Mouse (Mus musculus): ENCODE measurements around the gene Dao. TPM values are rescaled to one million over a fixed set of nuclear protein-coding genes. Genes with fewer than 3 reads are reported as not detected.

Gene Dao
- 20.4 and 22.5 TPM in 2 replicates for polyA plus RNA-seq (2015; fragmentation: Nextera tagmentation; extraction: Ambion mirVana)

- H3K4me2 ChIP-seq (replicated peaks; ENCODE audit: low read depth, low read length) = peak within 1 kb of the TSS; percentile 28
These were observed at the start of gene Dao for GRCm38 (mm10) chr5:114003542-114003941. Gene Dao (plus strand): TSS chr5:114003703.

GRCm38 (mm10) chr5:113954421-113954820, 49.1 kb upstream of the Dao start:
- WGBS = 13% methylated on average over 7 of the region's 7 CpGs
- H3K36me3 ChIP-seq (ENCODE audit: insufficient read depth, low read length) = peaks cover 50% of the 10 kb centered on the region
- H3K9me3 ChIP-seq (ENCODE audit: low read length) = no peaks in the 10 kb centered on the region
- H3K4me2 ChIP-seq (replicated peaks; ENCODE audit: low read depth, low read length) = no peak overlapping the region
- H3K4me3 ChIP-seq (ENCODE audit: low read length) = no peak overlapping the region
- peak; percentile 36; the same call in 1 of the 2 replicates for ATAC-seq (ENCODE audit: low FRiP score, low TSS enrichment)
- no peak overlapping the region for H3K9ac ChIP-seq (replicated peaks; ENCODE audit: low read length)
- peaks cover 4% of the 10 kb centered on the region for H3K4me1 ChIP-seq (ENCODE audit: insufficient read depth, low read length)
- H3K27ac ChIP-seq (ENCODE audit: low read length) = no peak overlapping the region
- no peaks in the 10 kb centered on the region for H3K27me3 ChIP-seq (ENCODE audit: insufficient read depth, low read length)

More at GRCm38 (mm10) chr5:114003542-114003941, at the start of gene Dao:
- H3K27me3 ChIP-seq (ENCODE audit: insufficient read depth, low read length) = no peaks in the 10 kb centered on the region
- peak; percentile 90 for ATAC-seq (ENCODE audit: low FRiP score, low TSS enrichment)
- peak within 1 kb of the TSS; percentile 20; the same call in 1 of the 2 replicates for H3K4me3 ChIP-seq (ENCODE audit: low read length)
- H3K27ac ChIP-seq (ENCODE audit: low read length) = peak within 1 kb of the TSS; percentile 77
- no peak within 1 kb of the TSS for H3K9ac ChIP-seq (replicated peaks; ENCODE audit: low read length)
- H3K4me1 ChIP-seq (ENCODE audit: insufficient read depth, low read length) = peaks cover 11% of the 10 kb centered on the region
- no peaks in the 10 kb centered on the region for H3K9me3 ChIP-seq (ENCODE audit: low read length)
- no peaks in the 10 kb centered on the region for H3K36me3 ChIP-seq (ENCODE audit: insufficient read depth, low read length)
- WGBS = 42% methylated on average over 4 of the region's 5 CpGs

- Histone ChIP-seq H3K27me3 (ENCODE audit: insufficient read depth, low read length) (no peaks in the 10 kb centered on the region), H3K36me3 (ENCODE audit: insufficient read depth, low read length) (peaks cover 41% of the 10 kb centered on the region), H3K4me3 (ENCODE audit: low read length) (no peak overlapping the region), H3K27ac (ENCODE audit: low read length) (no peak overlapping the region), H3K9me3 (ENCODE audit: low read length) (no peaks in the 10 kb centered on the region), H3K9ac (replicated peaks; ENCODE audit: low read length) (no peak overlapping the region), H3K4me1 (ENCODE audit: insufficient read depth, low read length) (peaks cover 4% of the 10 kb centered on the region), H3K4me2 (replicated peaks; ENCODE audit: low read depth, low read length) (no peak overlapping the region)
- no peak for ATAC-seq (ENCODE audit: low FRiP score, low TSS enrichment)
- 79% methylated on average over 5 of the region's 5 CpGs for WGBS
These were observed 48.2 kb upstream of the Dao start for GRCm38 (mm10) chr5:113955281-113955680.

GRCm38 (mm10) chr5:113955691-113956090, 47.8 kb upstream of the Dao start:
- H3K36me3 ChIP-seq (ENCODE audit: insufficient read depth, low read length) = peaks cover 39% of the 10 kb centered on the region
- WGBS = 89% methylated on average over 8 of the region's 8 CpGs
- ATAC-seq (ENCODE audit: low FRiP score, low TSS enrichment) = no peak

GRCm38 (mm10) chr5:113956510-113956909, 47.0 kb upstream of the Dao start:
- no peak overlapping the region for H3K9ac ChIP-seq (replicated peaks; ENCODE audit: low read length)
- 2% methylated on average over 4 of the region's 4 CpGs for WGBS
- H3K4me2 ChIP-seq (replicated peaks; ENCODE audit: low read depth, low read length) = no peak overlapping the region
- H3K4me3 ChIP-seq (ENCODE audit: low read length) = no peak overlapping the region
- peaks cover 6% of the 10 kb centered on the region for H3K4me1 ChIP-seq (ENCODE audit: insufficient read depth, low read length)
- H3K27ac ChIP-seq (ENCODE audit: low read length) = no peak overlapping the region
- H3K36me3 ChIP-seq (ENCODE audit: insufficient read depth, low read length) = peaks cover 41% of the 10 kb centered on the region
- peak; percentile 47; the same call in 1 of the 2 replicates for ATAC-seq (ENCODE audit: low FRiP score, low TSS enrichment)
- no peaks in the 10 kb centered on the region for H3K27me3 ChIP-seq (ENCODE audit: insufficient read depth, low read length)
- H3K9me3 ChIP-seq (ENCODE audit: low read length) = no peaks in the 10 kb centered on the region

More at GRCm38 (mm10) chr5:113955691-113956090, 47.8 kb upstream of the Dao start:
- Histone ChIP-seq H3K27me3 (ENCODE audit: insufficient read depth, low read length) (no peaks in the 10 kb centered on the region), H3K27ac (ENCODE audit: low read length) (no peak overlapping the region), H3K4me1 (ENCODE audit: insufficient read depth, low read length) (peaks cover 4% of the 10 kb centered on the region), H3K9ac (replicated peaks; ENCODE audit: low read length) (no peak overlapping the region), H3K4me2 (replicated peaks; ENCODE audit: low read depth, low read length) (no peak overlapping the region), H3K4me3 (ENCODE audit: low read length) (no peak overlapping the region), H3K9me3 (ENCODE audit: low read length) (no peaks in the 10 kb centered on the region)

- peaks cover 32% of the 10 kb centered on the region for H3K36me3 ChIP-seq (ENCODE audit: insufficient read depth, low read length)
- WGBS = 17% methylated on average over 6 of the region's 6 CpGs
- H3K4me2 ChIP-seq (replicated peaks; ENCODE audit: low read depth, low read length) = no peak overlapping the region
- no peaks in the 10 kb centered on the region for H3K9me3 ChIP-seq (ENCODE audit: low read length)
- H3K4me3 ChIP-seq (ENCODE audit: low read length) = no peak overlapping the region
- H3K27me3 ChIP-seq (ENCODE audit: insufficient read depth, low read length) = no peaks in the 10 kb centered on the region
- H3K9ac ChIP-seq (replicated peaks; ENCODE audit: low read length) = no peak overlapping the region
- H3K4me1 ChIP-seq (ENCODE audit: insufficient read depth, low read length) = peaks cover 25% of the 10 kb centered on the region
- H3K27ac ChIP-seq (ENCODE audit: low read length) = no peak overlapping the region
- ATAC-seq (ENCODE audit: low FRiP score, low TSS enrichment) = no peak
These were observed 44.5 kb upstream of the Dao start for GRCm38 (mm10) chr5:113959039-113959438.

GRCm38 (mm10) chr5:113960416-113960815, 43.1 kb upstream of the Dao start:
- Histone ChIP-seq H3K9ac (replicated peaks; ENCODE audit: low read length) (no peak overlapping the region), H3K36me3 (ENCODE audit: insufficient read depth, low read length) (peaks cover 34% of the 10 kb centered on the region), H3K9me3 (ENCODE audit: low read length) (no peaks in the 10 kb centered on the region), H3K4me2 (replicated peaks; ENCODE audit: low read depth, low read length) (no peak overlapping the region), H3K27ac (ENCODE audit: low read length) (no peak overlapping the region), H3K27me3 (ENCODE audit: insufficient read depth, low read length) (no peaks in the 10 kb centered on the region), H3K4me3 (ENCODE audit: low read length) (no peak overlapping the region), H3K4me1 (ENCODE audit: insufficient read depth, low read length) (peaks cover 25% of the 10 kb centered on the region)
- 78% methylated on average over 7 of the region's 8 CpGs for WGBS
- ATAC-seq (ENCODE audit: low FRiP score, low TSS enrichment) = no peak

- no peak overlapping the region for H3K9ac ChIP-seq (replicated peaks; ENCODE audit: low read length)
- 51% methylated on average over 7 of the region's 7 CpGs for WGBS
- no peaks in the 10 kb centered on the region for H3K27me3 ChIP-seq (ENCODE audit: insufficient read depth, low read length)
- H3K9me3 ChIP-seq (ENCODE audit: low read length) = no peaks in the 10 kb centered on the region
- peaks cover 38% of the 10 kb centered on the region for H3K36me3 ChIP-seq (ENCODE audit: insufficient read depth, low read length)
- no peak for ATAC-seq (ENCODE audit: low FRiP score, low TSS enrichment)
- H3K4me1 ChIP-seq (ENCODE audit: insufficient read depth, low read length) = peaks cover 25% of the 10 kb centered on the region
- H3K4me3 ChIP-seq (ENCODE audit: low read length) = no peak overlapping the region
- H3K27ac ChIP-seq (ENCODE audit: low read length) = no peak overlapping the region
- no peak overlapping the region for H3K4me2 ChIP-seq (replicated peaks; ENCODE audit: low read depth, low read length)
These were observed 41.7 kb upstream of the Dao start for GRCm38 (mm10) chr5:113961776-113962175.

- H3K36me3 ChIP-seq (ENCODE audit: insufficient read depth, low read length) = peaks cover 44% of the 10 kb centered on the region
- ATAC-seq (ENCODE audit: low FRiP score, low TSS enrichment) = no peak
These were observed 38.5 kb upstream of the Dao start for GRCm38 (mm10) chr5:113964972-113965371.

GRCm38 (mm10) chr5:113965659-113966185, 37.8 kb upstream of the Dao start:
- Histone ChIP-seq H3K9ac (replicated peaks; ENCODE audit: low read length) (no peak overlapping the region), H3K4me1 (ENCODE audit: insufficient read depth, low read length) (peaks cover 29% of the 10 kb centered on the region), H3K9me3 (ENCODE audit: low read length) (no peaks in the 10 kb centered on the region), H3K4me2 (replicated peaks; ENCODE audit: low read depth, low read length) (no peak overlapping the region), H3K27ac (ENCODE audit: low read length) (no peak overlapping the region), H3K4me3 (ENCODE audit: low read length) (no peak overlapping the region), H3K27me3 (ENCODE audit: insufficient read depth, low read length) (no peaks in the 10 kb centered on the region), H3K36me3 (ENCODE audit: insufficient read depth, low read length) (peaks cover 44% of the 10 kb centered on the region)
- 90% methylated on average over 7 of the region's 7 CpGs for WGBS
- no peak for ATAC-seq (ENCODE audit: low FRiP score, low TSS enrichment)

More at GRCm38 (mm10) chr5:113964972-113965371, 38.5 kb upstream of the Dao start:
- Histone ChIP-seq H3K27me3 (ENCODE audit: insufficient read depth, low read length) (no peaks in the 10 kb centered on the region), H3K4me1 (ENCODE audit: insufficient read depth, low read length) (peaks cover 29% of the 10 kb centered on the region), H3K4me3 (ENCODE audit: low read length) (no peak overlapping the region), H3K27ac (ENCODE audit: low read length) (no peak overlapping the region), H3K9ac (replicated peaks; ENCODE audit: low read length) (no peak overlapping the region), H3K4me2 (replicated peaks; ENCODE audit: low read depth, low read length) (no peak overlapping the region), H3K9me3 (ENCODE audit: low read length) (no peaks in the 10 kb centered on the region)
- WGBS = 70% methylated on average over 14 of the region's 14 CpGs
